Mouse (Mus musculus) heart, postnatal 14 days (tissue): ENCODE data around the gene Gm4131. TPM values are rescaled to one million over a fixed set of nuclear protein-coding genes. Genes with fewer than 3 reads are reported as not detected.

Experiments used
- DNase-seq, 2 experiments: peaks; one replicate each; pipeline ENCODE4 v3.0.0; 2021 to 2022
- intact Hi-C: fragments of 180-260 bp; cut with DNase I; formaldehyde crosslinking; loops from one replicate; pipeline ENCODE4 v1.15.1; 2025
- total RNA-seq, 2 experiments: library from RNA; stranded (reverse); gene quantifications; 2 replicates each; pipeline ENCODE4 v1.2.3; 2021

Gm4131 gene
- total RNA-seq, 2 experiments from 2014 or later: not detected

- intact Hi-C loops: no loop called here
Observed at GRCm38 (mm10) chr14:62417501-62417900, 149.2 kb downstream of the Gm4131 start.

DNA sequence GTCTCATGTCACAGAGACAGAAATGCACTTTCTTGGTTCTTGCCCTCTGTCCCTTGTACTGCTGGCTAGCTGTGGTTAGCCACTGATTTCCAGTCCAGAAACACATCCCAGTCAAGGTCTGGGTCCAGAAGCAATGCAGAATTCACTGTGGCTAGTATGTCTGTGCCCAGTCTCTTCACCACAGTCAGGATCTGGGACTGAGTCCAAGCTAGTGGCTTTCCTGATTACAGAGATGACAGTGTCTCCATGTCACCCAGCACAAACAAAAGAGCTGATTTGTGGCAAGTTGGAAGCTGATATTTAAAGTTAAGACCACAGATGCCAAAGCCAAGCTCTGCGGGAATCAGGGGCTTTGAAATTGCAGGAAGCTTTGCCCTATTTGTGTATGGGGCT, 150.0 kb downstream of the Gm4131 start:
- DNase-seq: peak; percentile 9 to 57

More at GRCm38 (mm10) chr14:62417501-62417900, 149.2 kb downstream of the Gm4131 start:
- no peak for DNase-seq

DNA sequence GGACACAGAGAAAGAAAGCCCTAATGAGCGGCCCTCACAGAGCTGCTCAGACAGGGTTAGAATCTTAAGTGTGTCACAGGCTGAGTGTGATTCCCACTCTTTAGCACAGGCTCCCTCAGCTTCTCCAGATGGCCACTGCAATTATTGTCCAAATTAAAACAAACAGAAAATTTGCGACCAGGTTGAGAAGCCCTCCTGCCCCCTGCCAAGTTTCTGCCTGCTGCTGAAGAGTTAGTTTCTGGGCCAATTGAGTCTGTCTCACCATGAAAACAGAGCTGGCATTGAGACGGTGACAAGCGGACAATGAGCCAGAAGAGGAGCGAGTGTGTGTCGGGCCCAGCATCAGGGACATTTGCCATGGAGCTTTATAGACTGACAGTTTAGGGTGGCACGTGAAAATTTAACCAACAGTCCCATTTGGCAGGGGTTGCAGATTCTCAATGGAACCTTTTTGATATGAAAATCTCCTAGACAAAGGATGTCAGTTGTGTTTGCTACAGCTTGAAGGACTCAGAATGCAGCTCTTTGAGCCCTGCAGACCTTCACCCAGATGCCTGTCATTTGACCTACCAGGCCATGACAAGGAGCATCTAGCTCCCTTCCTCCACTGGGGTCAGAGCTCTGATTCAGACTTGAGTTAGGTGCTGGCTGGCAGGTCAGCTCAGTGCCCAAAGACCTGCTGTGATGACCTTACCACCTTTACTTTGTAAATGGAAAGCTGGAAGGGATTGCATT, 150.5 kb downstream of the Gm4131 start:
- intact Hi-C loops: no loop called here
- DNase-seq: no peak

More for the DNA sequence above, 150.0 kb downstream of the Gm4131 start:
- intact Hi-C loops: no loop called here

Other genes starting within 250 kb of the Gm4131 start
- not detected for gene Gucy1b2, start 110.6 kb downstream of the Gm4131 start, total RNA-seq
- 1 to 10 TPM; 3.6 to 4.3 TPM for gene Fam124a, start 11.2 kb downstream of the Gm4131 start, total RNA-seq
- gene Serpine3, start 96.7 kb upstream of the Gm4131 start, total RNA-seq: not detected
- gene Ints6, start 194.2 kb upstream of the Gm4131 start, total RNA-seq: 10 to 100 TPM; 20.6 to 25.6 TPM